Mouse (Mus musculus) C2C12 (cell line): ENCODE results near the gene Akr1b7.

Source experiments
- CTCF ChIP-seq: IDR thresholded peaks from one replicate; pipeline ENCODE4 v1.5.1; 2011; ENCODE audit not compliant: control insufficient read depth, insufficient read depth, insufficient read length
- MAX ChIP-seq: IDR thresholded peaks from one replicate; pipeline ENCODE4 v1.6.1; 2011; ENCODE audit warnings: mild to moderate bottlenecking, control low read depth
- USF1 ChIP-seq: IDR thresholded peaks from one replicate; pipeline ENCODE4 v1.6.1; 2011; ENCODE audit warnings: low read depth, mild to moderate bottlenecking, control low read depth, moderate library complexity

DNA sequence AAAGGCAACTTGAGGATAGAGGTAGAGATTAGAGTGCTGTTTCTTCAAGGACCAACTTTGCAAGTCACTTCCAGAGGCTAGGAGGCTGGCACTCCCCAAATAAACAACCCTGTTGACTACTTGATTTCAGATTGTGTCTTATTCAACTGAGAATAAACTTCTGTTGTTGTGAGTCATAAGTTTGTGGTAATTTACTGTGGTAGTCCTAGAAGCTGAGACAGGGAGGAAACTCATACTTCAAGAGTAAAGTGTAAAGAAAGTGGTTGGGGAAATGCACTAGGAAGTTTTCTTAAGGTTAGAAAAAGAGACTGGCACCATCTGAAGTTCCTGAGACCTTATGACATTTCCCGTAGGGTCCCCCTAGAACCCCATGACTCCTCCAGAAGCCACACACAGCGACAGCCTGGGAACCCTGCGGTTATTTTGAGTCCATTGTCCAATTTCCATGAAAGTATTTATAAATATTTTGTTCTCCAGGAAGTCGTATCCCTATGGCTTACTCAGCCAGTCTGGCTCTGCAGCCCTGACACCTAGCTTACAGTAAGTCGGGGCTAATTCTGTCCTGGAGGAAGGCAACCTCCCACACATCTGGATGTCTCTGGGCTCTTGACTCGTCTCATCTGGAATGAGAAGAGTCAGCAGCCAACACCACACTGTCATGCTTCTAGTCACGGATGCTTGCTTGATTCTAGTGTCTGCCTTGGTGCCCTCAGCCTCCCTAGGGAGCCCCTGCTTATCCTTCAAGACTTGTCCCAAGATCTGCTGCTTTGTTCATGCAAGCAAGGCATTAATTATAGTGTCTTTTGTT is 41.0 kb downstream of the Akr1b7 start:
- TF ChIP-seq USF1: no peak
- no peak for TF ChIP-seq CTCF
- no peak for TF ChIP-seq MAX
